Mouse (Mus musculus) thymus, postnatal 14 days (tissue): ENCODE data around the gene Csk.

Experiments used
- DNase-seq: peaks from one replicate; pipeline ENCODE4 v3.0.0; 2021

The Csk gene

DNA sequence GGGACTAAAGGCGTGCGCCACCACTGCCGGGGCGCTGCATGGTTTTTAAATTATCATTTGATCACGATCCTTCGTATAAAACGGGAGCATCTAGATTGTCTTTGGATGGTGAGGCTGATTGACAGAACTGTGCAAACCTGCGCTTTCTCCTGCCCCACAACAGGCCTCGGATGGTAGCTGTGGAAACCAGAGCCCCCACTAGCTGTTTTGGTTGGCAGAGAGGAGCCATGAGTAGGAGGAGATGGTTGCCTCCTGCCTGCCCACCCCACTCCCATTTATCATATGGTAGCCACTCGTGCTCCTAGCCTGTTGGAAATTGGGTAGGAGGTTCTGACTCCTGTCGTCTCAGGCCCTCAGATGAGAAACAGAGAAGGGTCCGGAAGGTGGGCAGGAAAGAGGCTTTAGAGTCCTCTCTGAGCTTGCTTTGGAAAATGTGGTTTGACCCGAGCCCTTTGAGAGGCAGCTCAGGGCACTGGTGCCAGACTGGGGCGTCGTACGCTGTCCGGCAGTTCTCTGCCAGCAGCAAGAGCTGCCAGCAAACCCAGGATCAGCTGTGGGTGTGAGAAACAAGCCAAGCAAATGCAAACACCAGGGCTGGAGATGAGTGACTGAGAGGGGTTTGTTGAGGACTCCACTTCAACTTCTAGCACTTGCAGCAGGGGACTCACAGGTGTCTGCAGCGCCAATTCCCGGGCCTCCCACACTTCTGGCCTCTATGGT, 3.4 kb upstream of the Csk start:
- DNase-seq = no peak

- DNase-seq = peak; percentile 97
Measured at GRCm38 (mm10) chr9:57655749-57656148, 2.3 kb upstream of the Csk start.

DNA sequence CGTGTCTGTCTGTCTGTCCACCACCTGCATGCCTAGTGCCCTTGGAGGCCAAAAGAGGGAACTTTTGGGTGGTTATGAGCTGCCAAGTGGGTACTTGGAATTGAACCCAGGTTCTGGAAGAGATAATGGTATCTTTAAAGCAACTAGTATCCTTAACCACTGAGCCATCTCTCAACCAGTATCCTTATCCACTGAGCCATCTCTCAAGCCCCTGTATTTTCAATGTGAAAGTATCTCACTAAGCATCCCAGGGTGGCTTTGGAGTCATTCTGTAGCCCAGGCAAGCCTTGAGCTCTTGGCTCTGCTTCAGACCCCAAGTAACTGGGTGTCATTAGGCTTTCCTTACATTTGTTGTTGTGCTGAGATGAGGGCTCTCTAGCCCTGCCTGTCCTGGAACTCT, 1.5 kb upstream of the Csk start:
- DNase-seq = no peak

- peak; percentile 57 for DNase-seq
Measured at GRCm38 (mm10) chr9:57652855-57653254, 576 bp downstream of the Csk start.

DNA sequence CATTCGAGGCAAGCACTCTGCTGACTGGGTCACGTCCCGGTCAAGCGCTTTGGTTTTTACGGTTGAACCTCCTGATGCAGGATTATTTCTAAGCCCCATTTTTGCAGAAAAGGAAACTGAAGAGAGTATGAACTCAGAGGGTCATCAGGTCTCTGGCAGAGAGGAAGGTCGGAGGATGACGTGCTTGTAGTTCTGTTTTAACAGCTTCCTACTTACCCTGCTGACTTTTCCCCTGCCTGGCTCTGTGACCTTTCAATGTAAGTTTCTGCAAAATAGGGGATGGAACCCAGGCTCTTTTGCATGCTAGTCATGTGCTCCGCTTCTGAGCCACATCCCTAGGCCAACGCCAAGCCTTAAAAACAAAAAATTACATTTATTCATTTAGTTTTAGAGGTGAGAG, 1.1 kb downstream of the Csk start:
- no peak for DNase-seq

DNA sequence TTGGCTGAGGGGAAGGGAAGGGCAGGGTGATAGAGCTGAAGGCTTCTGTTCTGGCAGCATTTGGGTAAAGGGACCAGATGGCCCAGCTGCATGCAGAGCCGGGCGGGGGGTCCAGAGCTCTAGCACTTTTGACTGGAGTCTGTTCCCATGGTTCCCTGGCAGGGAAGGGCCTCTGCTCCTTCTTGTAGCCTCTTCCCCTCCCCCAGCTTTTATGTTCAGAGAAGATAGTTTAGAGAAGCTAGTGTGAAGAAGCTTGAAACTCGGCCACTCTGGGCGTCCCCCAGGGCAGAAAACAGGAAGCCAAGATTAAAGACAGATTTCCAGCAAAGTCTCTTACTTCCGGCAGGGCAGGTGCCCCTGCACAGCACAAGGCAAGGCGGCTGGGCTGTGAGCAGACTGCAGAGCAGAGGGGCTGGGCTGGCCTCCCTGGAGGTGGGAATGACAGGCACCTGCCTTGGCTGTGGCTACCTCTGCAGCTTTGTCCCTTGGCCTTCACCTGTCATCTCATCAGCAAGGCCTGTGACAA, 2.6 kb downstream of the Csk start:
- DNase-seq = peak; percentile 80

- DNase-seq = no peak
Measured at GRCm38 (mm10) chr9:57650130-57650785, 3.2 kb downstream of the Csk start.

DNA sequence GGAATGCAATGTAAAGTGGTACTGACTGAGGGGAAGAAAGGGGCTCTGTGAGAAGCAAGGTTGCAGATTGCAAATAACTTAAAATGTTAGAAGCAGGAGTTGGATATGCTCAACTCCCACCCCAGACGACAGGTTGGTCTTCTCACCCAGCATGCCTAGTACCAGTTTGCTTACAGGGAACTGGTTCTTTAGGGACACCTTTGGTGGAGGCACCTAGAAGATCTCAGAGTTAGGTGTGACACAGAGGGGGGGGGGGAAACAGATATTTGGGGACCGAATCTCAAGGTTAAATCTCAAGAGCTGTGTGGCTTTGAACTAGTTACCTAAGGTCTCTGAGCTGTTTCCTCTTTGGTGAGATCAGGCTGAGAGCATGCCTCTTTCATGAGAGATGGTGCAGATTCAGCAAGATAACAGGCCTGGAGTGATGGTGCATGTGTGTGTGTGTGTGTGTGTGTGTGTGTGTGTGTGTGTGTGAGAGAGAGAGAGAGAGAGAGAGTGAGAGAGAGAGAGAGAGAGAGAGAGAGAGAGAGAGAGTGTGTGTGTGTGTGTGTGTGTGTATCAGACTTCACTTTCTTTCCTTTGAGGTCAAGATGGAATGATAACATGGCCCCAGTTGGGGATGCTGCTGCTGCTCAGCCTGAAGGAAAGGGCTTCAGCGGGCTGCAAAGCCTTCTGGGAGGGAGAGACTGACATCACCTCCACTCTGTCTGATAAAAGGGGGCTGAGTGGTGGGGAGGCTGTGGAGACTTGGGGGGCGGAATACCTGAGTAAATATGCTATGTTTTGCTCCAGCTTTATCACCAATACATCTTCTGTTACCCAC, 5.9 kb downstream of the Csk start:
- DNase-seq = peak; percentile 71

DNA sequence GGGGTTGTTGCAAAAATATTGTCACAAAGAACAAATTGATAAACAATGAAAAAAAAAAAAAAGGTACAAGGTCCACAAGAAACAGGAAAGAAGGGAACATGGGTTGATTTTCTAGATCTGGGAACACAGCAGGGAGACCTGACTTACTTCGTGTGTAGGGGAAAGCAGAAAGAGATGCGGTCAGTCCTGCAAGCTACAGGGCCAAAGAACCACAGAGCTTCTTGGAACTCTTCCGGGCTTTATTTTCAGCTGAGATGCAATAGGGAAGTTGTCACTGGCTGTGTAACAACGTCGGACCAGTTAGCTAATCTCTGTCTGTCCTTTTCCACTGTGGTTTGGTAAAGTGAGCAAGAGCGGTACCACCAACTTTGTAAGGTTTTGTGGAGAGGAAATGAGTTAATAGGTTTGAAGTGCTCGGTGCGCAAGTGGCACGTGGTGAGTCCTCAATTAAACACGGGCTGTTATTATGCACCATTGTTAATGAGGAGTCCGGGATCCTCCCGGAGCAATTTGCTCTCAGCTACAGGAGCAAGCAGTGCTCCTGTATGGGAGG, 6.8 kb downstream of the Csk start:
- DNase-seq = no peak

DNA sequence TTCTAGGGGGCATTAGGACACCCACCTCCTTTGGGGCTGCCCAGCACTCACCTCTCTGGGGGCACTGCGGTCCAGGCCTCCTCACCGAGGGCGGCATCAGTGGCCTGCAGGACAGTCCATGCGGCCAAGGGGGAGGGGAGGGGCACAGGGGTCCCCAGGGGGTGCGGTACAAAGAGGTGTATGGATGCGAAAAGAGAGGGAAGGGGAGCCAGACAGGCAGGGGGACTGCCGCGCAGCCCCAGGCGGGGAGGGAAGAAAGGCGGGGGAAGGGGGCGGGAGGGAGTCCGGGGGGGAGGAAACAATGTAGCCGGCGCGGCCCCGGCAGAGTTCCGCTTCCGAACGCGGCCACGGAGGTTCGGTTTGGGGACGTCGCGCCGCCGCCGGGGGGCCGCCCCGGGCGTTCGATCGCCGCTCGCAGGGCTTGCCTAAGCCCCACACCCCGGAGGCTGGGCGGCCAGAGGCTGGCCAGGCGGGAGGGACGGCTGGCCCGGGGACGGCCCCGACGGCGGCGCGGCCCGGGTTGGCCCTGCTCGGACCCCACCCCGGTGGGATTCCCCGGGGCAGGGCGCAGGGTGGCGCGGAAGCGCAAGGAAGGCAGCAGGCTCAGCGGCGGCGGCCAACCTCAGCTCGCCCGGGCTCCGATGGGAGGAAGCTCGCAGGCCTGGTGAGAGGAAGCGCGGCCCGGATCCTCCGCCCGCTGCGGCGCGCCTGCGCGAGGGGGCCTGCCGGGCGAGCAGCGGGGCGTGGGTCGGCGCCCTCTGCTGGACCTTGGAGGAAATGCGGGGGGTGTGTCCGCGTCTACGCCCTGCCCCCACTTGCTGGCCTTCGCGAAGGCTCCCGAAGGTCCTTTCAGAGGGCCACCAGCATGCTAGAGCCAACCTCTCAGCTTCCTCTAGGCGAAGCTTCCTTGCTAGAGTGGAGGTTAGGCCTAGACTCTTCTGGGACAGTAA, 8.2 kb downstream of the Csk start:
- DNase-seq = peak; percentile 95

DNA sequence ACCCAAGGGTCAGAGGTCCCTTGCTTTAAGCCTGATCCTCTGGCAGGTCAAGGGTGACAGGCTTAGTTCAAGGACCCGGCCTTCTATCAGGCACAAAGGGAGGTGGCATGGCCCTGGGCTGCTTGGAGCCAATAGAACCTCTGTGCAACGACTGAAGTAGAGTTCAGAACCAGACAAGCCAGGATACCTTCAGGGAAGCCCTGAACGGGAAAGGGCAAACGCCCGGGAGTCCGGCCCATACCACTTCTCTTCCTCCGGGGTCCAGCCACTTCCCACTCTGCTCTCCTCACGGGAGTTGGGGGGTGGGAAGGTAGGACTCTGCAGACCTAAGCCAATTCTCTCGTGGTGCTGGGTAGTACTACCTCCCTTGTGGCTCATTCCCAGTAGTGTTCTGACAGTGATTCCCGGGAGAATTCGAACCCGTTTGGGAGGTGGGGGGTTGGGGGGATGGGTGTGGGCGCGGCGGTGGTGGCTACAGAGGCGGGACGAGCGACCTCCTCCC, 8.9 kb downstream of the Csk start:
- no peak for DNase-seq

DNA sequence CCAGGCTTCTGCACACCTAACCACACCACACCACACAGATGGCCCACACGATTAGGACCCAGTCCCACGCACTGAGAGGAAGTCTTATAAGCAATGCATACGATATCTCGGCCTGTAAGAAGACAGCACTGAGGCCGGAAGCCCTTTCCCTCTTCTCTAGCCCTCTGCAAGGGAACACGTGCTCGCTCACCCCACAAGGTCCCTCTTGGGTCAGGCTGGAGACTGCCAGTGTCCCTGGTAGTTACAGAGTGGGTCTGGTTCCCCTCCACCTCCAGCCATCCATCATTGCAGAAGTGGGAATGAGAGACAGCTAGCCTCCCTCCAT, 9.6 kb downstream of the Csk start:
- DNase-seq = peak; percentile 70

- peak; percentile 32 for DNase-seq
Measured at GRCm38 (mm10) chr9:57643169-57643855, 10.1 kb downstream of the Csk start.

GRCm38 (mm10) chr9:57641775-57642550, 11.5 kb downstream of the Csk start:
- peak; percentile 38 for DNase-seq

- DNase-seq = no peak
Measured at GRCm38 (mm10) chr9:57641022-57641421, 12.4 kb downstream of the Csk start.

DNA sequence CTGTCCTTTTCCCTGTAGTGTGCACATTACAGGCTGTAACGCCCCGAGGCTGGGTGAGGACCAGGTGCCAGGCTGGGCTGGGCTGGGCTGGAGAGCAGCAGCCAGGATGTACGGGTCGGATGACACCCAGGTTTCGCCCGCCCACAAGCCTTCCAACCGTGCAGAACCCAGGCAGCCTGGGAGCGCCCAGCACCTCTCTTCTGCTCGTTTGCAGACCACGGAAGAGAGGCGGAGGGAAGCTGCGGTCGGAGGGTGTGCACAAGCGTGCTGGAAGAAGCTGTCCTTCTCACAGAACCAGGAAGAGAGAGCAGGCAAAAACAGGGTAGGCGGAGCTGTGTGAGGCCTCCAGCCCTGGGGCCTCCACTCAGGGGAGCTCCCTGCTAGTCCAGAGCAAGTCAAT, 13.0 kb downstream of the Csk start:
- peak; percentile 93 for DNase-seq

DNA sequence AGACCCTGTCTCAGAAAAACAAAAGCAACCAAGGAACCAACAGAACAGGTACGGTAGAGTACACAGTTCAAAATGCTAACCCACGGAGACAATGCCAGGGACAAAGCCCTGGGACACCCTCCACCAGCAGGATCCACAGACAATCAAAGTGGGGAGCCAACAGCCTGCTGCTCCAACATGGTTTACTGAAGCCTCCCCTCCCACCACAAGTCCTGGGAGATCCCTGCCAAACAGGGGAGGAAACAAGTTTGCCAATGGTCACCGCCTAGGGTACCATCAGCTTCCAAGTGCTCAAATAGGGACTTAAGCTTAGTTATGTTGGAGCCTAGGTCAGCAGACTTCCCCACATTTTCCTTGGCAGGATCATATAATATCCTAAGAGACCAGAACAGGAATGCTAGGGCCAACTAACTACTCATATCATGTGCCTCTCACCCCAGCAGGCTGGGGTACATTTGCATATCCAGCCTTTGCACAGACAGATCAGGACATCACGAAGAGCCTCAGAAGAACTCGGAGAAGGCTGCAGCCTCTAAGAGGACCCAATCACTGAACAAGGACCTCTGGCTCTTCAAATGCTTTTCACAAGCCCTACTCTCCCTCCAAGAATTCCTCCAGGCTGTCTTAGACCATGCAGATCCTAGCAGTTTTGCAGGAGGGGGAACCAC, 13.6 kb downstream of the Csk start:
- DNase-seq = no peak

GRCm38 (mm10) chr9:57638651-57639459, 14.6 kb downstream of the Csk start:
- DNase-seq = peak; percentile 58

- DNase-seq = peak; percentile 53
Measured at GRCm38 (mm10) chr9:57637741-57638322, 15.6 kb downstream of the Csk start.
